Mouse (Mus musculus) brain, embryonic 14.5 days (tissue): ENCODE measurements around the gene Shld2. TPM values are rescaled to one million over a fixed set of nuclear protein-coding genes. Genes with fewer than 3 reads are reported as not detected.

Experiments used
- DNase-seq: peaks from one replicate; pipeline ENCODE4 v3.0.0-alpha.2; 2011; ENCODE audit warnings: low read depth
- CTCF ChIP-seq: fragments of 200-500 bp; IDR thresholded peaks from 2 replicates; pipeline ENCODE4 v1.5.1; 2012; ENCODE audit warnings: inconsistent platforms, mild to moderate bottlenecking, moderate library complexity, borderline replicate concordance; ENCODE audit not compliant: insufficient read depth, insufficient read length; ENCODE audit errors: extremely low read depth
- POLR2A ChIP-seq: fragments of 200-500 bp; IDR thresholded peaks from 2 replicates; pipeline ENCODE4 v1.6.1; 2012; ENCODE audit warnings: mild to moderate bottlenecking, inconsistent platforms, borderline replicate concordance; ENCODE audit not compliant: poor library complexity, insufficient read depth, insufficient read length, severe bottlenecking; ENCODE audit errors: extremely low read depth
- polyA plus RNA-seq: library from polyadenylated mRNA; depleted of rRNA; stranded (reverse); fragments of >200 nt; gene quantifications from 2 replicates; pipeline ENCODE4 v1.2.3, GENCODE M21; 2012; rRNA removed

The Shld2 gene
- polyA plus RNA-seq, 1 experiment: 4.2 TPM

DNA sequence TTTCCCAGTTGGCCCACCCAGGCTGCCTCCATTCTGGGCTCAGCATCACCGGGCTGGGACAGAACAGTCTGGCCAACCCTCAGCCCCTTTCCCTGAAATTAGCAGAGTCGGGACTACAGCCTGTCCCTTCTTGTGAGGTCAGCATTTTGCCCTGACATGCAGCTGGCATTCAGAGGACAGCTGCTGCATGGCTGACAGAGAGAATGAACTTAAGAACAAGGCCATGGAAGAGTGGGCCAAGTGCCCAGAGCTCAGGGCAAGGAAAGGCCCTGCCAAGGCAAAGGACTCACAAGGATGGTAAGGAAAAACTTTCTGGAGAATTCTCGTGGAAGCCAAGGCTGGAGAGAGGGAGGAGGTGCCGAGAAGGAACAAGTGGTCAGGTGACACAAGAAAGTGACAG, 113.6 kb downstream of the Shld2 start:
- no peak for TF ChIP-seq POLR2A
- no peak for TF ChIP-seq CTCF
- DNase-seq: peak; percentile 10

DNA sequence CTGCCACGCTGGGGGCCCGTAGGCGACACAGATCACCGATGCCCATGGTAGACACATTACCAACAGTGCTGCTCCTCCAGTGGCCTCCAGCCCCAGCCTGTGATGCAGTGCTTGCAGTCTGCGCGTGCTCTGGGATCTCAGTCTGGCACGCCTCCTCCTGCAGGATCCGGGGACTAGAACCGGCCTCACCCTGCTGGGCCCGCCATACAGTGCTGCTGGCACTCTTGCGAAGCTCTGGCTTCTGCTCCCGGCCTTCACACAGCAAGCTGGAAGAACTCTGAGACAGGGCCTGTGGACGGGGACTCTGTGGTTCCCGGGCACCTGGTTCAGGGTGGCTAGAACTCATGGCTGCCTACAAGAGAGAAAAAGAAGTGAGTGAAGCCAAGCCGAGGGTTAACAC, 114.8 kb downstream of the Shld2 start:
- no peak for DNase-seq
- TF ChIP-seq CTCF: no peak
- TF ChIP-seq POLR2A: no peak

DNA sequence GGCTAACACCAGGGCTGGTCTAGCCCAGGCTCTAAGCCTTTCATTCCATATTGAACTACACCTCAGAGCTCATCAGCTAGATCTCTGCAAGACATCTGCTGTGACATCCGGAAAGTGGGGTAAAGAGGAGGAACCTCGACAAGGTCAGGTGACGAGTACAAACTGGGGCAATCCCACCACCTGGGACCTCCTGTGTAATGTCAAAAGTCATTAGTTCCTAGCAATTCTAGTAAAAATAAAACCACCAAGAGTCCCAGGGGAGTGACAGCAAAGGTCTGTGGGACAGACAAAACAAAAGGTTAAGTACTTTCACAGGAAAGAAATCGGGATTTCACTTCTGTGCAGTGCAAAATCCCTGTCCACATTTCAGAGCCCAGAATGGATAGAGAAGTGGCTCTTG, 116.4 kb downstream of the Shld2 start:
- no peak for DNase-seq
- TF ChIP-seq CTCF (no peak), POLR2A (no peak)

DNA sequence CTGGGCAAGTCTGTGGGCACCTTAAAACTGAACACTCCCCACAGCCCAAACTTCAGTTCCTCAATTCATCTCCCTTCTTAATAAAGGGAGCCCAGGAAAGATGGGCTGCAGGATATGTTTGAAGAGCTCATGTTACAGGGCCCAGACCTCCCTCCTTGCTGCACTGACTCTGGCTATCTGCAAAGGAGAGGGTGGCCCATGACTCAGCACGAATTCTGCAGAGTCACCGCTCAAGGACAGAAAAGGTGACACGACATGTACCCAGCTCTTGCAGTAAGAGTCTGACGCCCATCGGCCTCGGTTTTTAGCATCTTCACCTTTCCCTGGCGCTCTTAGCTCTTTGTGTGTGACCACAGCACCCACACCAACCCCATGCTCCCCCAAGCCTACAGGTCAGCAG, 119.9 kb downstream of the Shld2 start:
- DNase-seq: no peak

DNA sequence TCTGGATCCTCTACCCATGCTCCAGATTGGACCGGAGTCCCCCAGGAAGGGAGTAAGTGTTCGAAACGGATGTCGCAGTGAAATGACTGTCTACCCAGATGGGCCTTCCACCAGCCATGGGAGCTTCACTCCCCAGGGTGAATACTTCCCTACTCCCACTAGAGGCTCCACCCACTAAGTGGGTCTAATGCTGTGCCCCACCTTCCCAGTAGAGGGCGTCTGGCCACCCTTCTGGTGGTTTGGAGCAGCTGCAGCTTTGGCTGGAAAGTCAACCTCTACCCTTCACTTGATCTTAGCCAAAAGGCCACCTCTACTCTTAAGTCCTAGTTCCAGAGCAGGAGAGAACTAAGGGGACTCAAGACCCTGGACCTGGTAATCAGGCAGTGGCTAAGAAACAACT, 121.7 kb downstream of the Shld2 start:
- no peak for DNase-seq
- TF ChIP-seq CTCF: peak; percentile 44; the same call in 1 of the 2 replicates
- no peak for TF ChIP-seq POLR2A

More for the DNA sequence above, 119.9 kb downstream of the Shld2 start:
- TF ChIP-seq POLR2A (no peak), CTCF (no peak)

Other genes starting within 250 kb of the Shld2 start
- gene Anxa8, start 224.5 kb downstream of the Shld2 start, polyA plus RNA-seq: 0.46 and 1.1 TPM in 2 replicates
- gene A630023A22Rik, start 207.7 kb downstream of the Shld2 start, polyA plus RNA-seq: not detected in 2 replicates
- gene Npy4r, start 158.0 kb downstream of the Shld2 start, polyA plus RNA-seq: 0.09 and 0.11 TPM in 2 replicates
- 6.4 and 11.9 TPM in 2 replicates for gene Gprin2, start 108.8 kb downstream of the Shld2 start, polyA plus RNA-seq
- gene Syt15, start 90.9 kb downstream of the Shld2 start, polyA plus RNA-seq: 0.86 and 1.2 TPM in 2 replicates
- 78.7 and 99.3 TPM in 2 replicates for gene Glud1, start 234 bp upstream of the Shld2 start, polyA plus RNA-seq
- gene Fam25c, start 44.9 kb upstream of the Shld2 start, polyA plus RNA-seq: 0.85 TPM in 1 of 2 replicates, not detected in the other
- gene Sncg, start 64.3 kb upstream of the Shld2 start, polyA plus RNA-seq: 36.7 and 103 TPM in 2 replicates
- 2.5 and 4.5 TPM in 2 replicates for gene Mmrn2, start 65.0 kb upstream of the Shld2 start, polyA plus RNA-seq
- gene Bmpr1a, start 192.8 kb upstream of the Shld2 start, polyA plus RNA-seq: 21.1 and 23.9 TPM in 2 replicates
- gene 9230112D13Rik, start 212.3 kb upstream of the Shld2 start, polyA plus RNA-seq: not detected in 2 replicates